Mouse (Mus musculus): ENCODE results near the gene Mob3b.

Gene Mob3b

GRCm38 (mm10) chr4:35114950-35115349 lies 42.3 kb downstream of the Mob3b start:
- no peak for DNase-seq (ENCODE audit: low spot score in 2 of 2)

- no peak for DNase-seq (ENCODE audit: low spot score in 2 of 2)
Observed at GRCm38 (mm10) chr4:35113516-35114248, 43.6 kb downstream of the Mob3b start.

GRCm38 (mm10) chr4:35112452-35112851 lies 44.8 kb downstream of the Mob3b start:
- no peak for DNase-seq (ENCODE audit: low spot score in 2 of 2)

GRCm38 (mm10) chr4:35105115-35105773 lies 52.0 kb downstream of the Mob3b start:
- DNase-seq (ENCODE audit: low spot score in 2 of 2), result no peak

- DNase-seq (ENCODE audit: low spot score in 2 of 2), result no peak
Observed at GRCm38 (mm10) chr4:35101201-35101600, 56.1 kb downstream of the Mob3b start.

GRCm38 (mm10) chr4:35099865-35100780 lies 57.2 kb downstream of the Mob3b start:
- peak; percentile 78 to 80 for DNase-seq (ENCODE audit: low spot score in 2 of 2)

- DNase-seq (ENCODE audit: low spot score in 2 of 2), result no peak
Observed at GRCm38 (mm10) chr4:35099210-35099864, 57.9 kb downstream of the Mob3b start.

- DNase-seq (ENCODE audit: low spot score in 2 of 2), result no peak
Observed at GRCm38 (mm10) chr4:35098552-35098951, 58.7 kb downstream of the Mob3b start.

GRCm38 (mm10) chr4:35096226-35097175 lies 60.8 kb downstream of the Mob3b start:
- DNase-seq (ENCODE audit: low spot score in 2 of 2), result peak in 1 of 2 experiments; percentile 58

GRCm38 (mm10) chr4:35092457-35092856 lies 64.8 kb downstream of the Mob3b start:
- DNase-seq (ENCODE audit: low spot score in 2 of 2), result no peak

- DNase-seq (ENCODE audit: low spot score in 2 of 2), result no peak
Observed at GRCm38 (mm10) chr4:35091157-35091784, 66.0 kb downstream of the Mob3b start.

GRCm38 (mm10) chr4:35089321-35090316 lies 67.7 kb downstream of the Mob3b start:
- DNase-seq (ENCODE audit: low spot score in 2 of 2), result no peak

- DNase-seq (ENCODE audit: low spot score in 2 of 2), result no peak
Observed at GRCm38 (mm10) chr4:35086067-35086700, 71.1 kb downstream of the Mob3b start.

GRCm38 (mm10) chr4:35084060-35084459 lies 73.2 kb downstream of the Mob3b start:
- no peak for DNase-seq (ENCODE audit: low spot score in 2 of 2)

GRCm38 (mm10) chr4:35082476-35083114 lies 74.7 kb downstream of the Mob3b start:
- no peak for DNase-seq (ENCODE audit: low spot score in 2 of 2)

- no peak for DNase-seq (ENCODE audit: low spot score in 2 of 2)
Observed at GRCm38 (mm10) chr4:35080285-35080684, 77.0 kb downstream of the Mob3b start.

GRCm38 (mm10) chr4:35068739-35069138 lies 88.5 kb downstream of the Mob3b start:
- DNase-seq (ENCODE audit: low spot score in 2 of 2), result no peak

GRCm38 (mm10) chr4:35066163-35066562 lies 91.1 kb downstream of the Mob3b start:
- DNase-seq (ENCODE audit: low spot score in 2 of 2), result no peak

Data from urinary bladder, postnatal 4 days (tissue).